Mouse (Mus musculus): Measurements from ENCODE around the gene Zfp853. TPM values are rescaled to one million over a fixed set of nuclear protein-coding genes. Genes with fewer than 3 reads are reported as not detected.
A peak's percentile ranks its signal among the peaks of the same experiment; 100 is the strongest.

Gene Zfp853
- polyA plus RNA-seq, 1 experiment from 2014 or later, result not detected

DNA sequence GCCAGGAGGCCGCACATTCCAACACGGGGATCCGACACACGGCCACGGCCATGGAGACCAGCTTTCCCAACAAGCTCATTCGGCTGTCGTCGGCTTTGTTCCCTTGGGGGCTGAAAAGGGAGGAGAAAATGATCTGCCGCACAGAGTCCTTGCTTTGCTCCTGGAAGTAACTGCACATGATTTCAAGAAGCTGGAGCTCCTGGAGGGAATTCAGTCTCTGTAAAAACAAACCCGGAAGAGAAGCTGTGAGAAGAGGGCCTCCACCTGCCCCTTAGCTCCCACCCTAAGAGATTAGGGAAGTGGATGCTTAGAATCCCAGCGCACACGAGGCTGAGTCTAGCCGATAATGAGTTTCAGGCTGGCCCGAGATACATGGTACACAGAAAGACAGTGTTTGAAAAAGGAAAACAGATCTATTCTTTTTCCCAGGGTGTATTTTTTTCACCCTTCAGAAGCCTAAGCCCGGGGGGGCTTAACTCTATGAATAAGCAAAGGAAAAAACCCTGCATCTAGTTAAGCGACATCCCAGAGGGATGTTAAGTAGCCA lies 20.8 kb upstream of the Zfp853 start:
- Histone ChIP-seq H3K9me3 (ENCODE audit: low read length) (no peaks in the 10 kb centered on the region), H3K27me3 (replicated peaks; ENCODE audit: insufficient read depth, low read length) (no peaks in the 10 kb centered on the region), H3K27ac (ENCODE audit: low read length) (peak overlapping the region; percentile 91; the same call in 1 of the 2 replicates), H3K36me3 (ENCODE audit: insufficient read depth, low read length) (peaks cover 30% of the 10 kb centered on the region; the same call in 1 of the 2 replicates), H3K4me1 (ENCODE audit: insufficient read depth, low read depth, low read length) (no peaks in the 10 kb centered on the region; the same call in 1 of the 2 replicates), H3K4me2 (replicated peaks; ENCODE audit: low read depth, low read length) (peak overlapping the region; percentile 95), H3K9ac (replicated peaks; ENCODE audit: low read depth) (peak overlapping the region; percentile 76), H3K4me3 (ENCODE audit: low read depth, low read length) (peak overlapping the region; percentile 89)
- WGBS, result 5% methylated on average over 16 of the region's 16 CpGs
- TF ChIP-seq CTCF (IDR thresholded peaks at IDR 0.05), result no peak
- TF ChIP-seq EP300 (IDR thresholded peaks at IDR 0.05), result no peak
- ATAC-seq, result no peak
- DNase-seq (ENCODE audit: low spot score), result no peak

DNA sequence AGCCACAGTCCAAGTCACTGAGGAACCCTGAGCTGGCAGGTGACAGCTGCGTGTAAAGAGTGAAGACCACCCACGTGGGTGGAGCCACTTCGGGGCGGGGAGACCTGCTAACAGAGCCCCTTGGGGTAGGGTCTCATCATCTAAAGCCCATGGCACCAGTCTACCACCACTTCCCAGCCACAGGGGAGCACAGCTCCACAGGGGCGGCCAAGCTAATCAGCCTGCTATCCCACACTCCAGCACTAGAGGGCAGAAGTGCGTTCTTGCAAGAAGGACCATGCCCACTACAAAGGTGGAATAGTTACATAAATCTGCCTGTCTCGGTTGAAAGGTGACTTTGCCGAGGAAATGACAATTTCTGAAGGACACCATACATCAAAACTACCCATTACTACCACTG lies 18.5 kb upstream of the Zfp853 start:
- Histone ChIP-seq H3K4me3 (ENCODE audit: low read depth, low read length) (no peak overlapping the region), H3K27me3 (replicated peaks; ENCODE audit: insufficient read depth, low read length) (no peaks in the 10 kb centered on the region), H3K4me2 (replicated peaks; ENCODE audit: low read depth, low read length) (no peak overlapping the region), H3K27ac (ENCODE audit: low read length) (no peak overlapping the region), H3K4me1 (ENCODE audit: insufficient read depth, low read depth, low read length) (no peaks in the 10 kb centered on the region; the same call in 1 of the 2 replicates), H3K9me3 (ENCODE audit: low read length) (no peaks in the 10 kb centered on the region), H3K9ac (replicated peaks; ENCODE audit: low read depth) (no peak overlapping the region), H3K36me3 (ENCODE audit: insufficient read depth, low read length) (peaks cover 19% of the 10 kb centered on the region; the same call in 1 of the 2 replicates)
- WGBS, result 57% methylated on average over 8 of the region's 8 CpGs
- DNase-seq (ENCODE audit: low spot score), result peak; percentile 64
- TF ChIP-seq EP300 (IDR thresholded peaks at IDR 0.05), result no peak
- peak; percentile 84 for TF ChIP-seq CTCF (IDR thresholded peaks at IDR 0.05)
- no peak for ATAC-seq

DNA sequence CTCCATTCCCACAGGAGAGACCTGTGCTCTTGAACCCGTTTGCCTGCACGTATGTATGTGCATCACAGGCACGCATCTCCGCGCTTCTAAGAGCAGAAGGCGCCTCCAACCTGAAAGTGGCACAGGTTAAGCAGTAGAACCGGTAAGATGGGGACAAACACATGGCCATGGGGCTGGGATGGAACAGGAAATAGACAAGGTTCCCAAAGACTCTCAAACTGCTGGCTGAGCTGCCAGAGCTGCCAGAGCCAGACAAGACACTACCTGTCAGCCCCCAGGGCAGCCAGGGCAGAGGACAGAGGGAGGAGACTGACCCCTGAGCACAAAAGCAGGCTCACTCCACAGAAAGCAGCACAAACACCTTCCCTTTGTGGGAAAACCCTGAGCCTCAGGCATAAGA lies 16.5 kb upstream of the Zfp853 start:
- Histone ChIP-seq H3K27me3 (replicated peaks; ENCODE audit: insufficient read depth, low read length) (no peaks in the 10 kb centered on the region), H3K9ac (replicated peaks; ENCODE audit: low read depth) (no peak overlapping the region), H3K4me3 (ENCODE audit: low read depth, low read length) (no peak overlapping the region), H3K4me1 (ENCODE audit: insufficient read depth, low read depth, low read length) (no peaks in the 10 kb centered on the region; the same call in 1 of the 2 replicates), H3K4me2 (replicated peaks; ENCODE audit: low read depth, low read length) (no peak overlapping the region), H3K36me3 (ENCODE audit: insufficient read depth, low read length) (peaks cover 19% of the 10 kb centered on the region; the same call in 1 of the 2 replicates), H3K27ac (ENCODE audit: low read length) (no peak overlapping the region), H3K9me3 (ENCODE audit: low read length) (no peaks in the 10 kb centered on the region)
- TF ChIP-seq EP300 (IDR thresholded peaks at IDR 0.05), result no peak
- no peak for TF ChIP-seq CTCF (IDR thresholded peaks at IDR 0.05)
- ATAC-seq (no peak), DNase-seq (ENCODE audit: low spot score) (no peak)
- 94% methylated on average over 7 of the region's 7 CpGs for WGBS

DNA sequence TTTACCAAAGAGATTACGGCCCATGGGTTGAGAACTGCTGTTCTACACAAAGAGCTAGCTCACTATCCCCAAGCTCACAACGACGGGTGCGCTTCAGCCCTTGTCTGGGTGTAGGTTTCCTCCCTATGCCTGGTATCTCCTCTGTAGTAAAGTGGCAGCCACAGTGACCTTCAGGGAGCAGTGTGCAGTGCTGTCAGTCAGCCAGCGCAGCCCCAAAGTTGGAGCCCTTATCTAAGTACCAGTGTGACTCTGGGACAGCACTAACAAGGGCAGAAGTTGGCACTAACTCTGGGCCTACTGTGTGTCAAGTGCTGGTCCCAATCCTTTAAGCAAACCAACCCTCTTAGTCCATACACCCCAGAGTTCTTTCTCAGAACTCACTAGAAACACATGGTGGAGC lies 15.4 kb upstream of the Zfp853 start:
- no peaks in the 10 kb centered on the region for H3K27me3 ChIP-seq (replicated peaks; ENCODE audit: insufficient read depth, low read length)
- TF ChIP-seq CTCF (IDR thresholded peaks at IDR 0.05), result no peak
- TF ChIP-seq EP300 (IDR thresholded peaks at IDR 0.05), result no peak
- no peak overlapping the region for H3K9ac ChIP-seq (replicated peaks; ENCODE audit: low read depth)
- no peak for DNase-seq (ENCODE audit: low spot score)
- no peak for ATAC-seq
- 79% methylated on average over 5 of the region's 5 CpGs for WGBS
- no peaks in the 10 kb centered on the region for H3K4me1 ChIP-seq (ENCODE audit: insufficient read depth, low read depth, low read length)
- H3K4me3 ChIP-seq (ENCODE audit: low read depth, low read length), result no peak overlapping the region
- no peak overlapping the region for H3K27ac ChIP-seq (ENCODE audit: low read length)
- H3K4me2 ChIP-seq (replicated peaks; ENCODE audit: low read depth, low read length), result no peak overlapping the region
- H3K9me3 ChIP-seq (ENCODE audit: low read length), result no peaks in the 10 kb centered on the region
- H3K36me3 ChIP-seq (ENCODE audit: insufficient read depth, low read length), result peaks cover 19% of the 10 kb centered on the region; the same call in 1 of the 2 replicates

DNA sequence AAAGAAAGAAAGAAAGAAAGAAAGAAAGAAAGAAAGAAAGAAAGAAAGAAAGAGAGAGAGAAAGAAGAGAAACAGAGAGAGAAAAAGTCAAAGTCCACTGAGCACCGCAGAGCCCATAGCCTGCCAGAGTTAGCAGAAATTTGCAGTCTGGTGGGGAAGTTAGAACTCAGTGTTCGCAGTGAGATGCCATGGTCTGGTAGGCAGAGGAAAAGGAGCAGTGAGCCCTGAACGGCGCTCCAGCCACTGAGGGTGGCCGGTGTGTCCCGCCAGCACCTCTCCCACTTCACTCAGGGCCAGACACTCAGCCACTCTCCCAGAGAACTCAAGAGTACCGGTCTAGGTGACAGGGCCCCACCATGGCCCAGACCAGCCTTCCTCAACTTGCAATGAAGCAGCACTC lies 10.8 kb upstream of the Zfp853 start:
- Histone ChIP-seq H3K27me3 (replicated peaks; ENCODE audit: insufficient read depth, low read length) (no peaks in the 10 kb centered on the region), H3K9me3 (ENCODE audit: low read length) (no peaks in the 10 kb centered on the region), H3K4me2 (replicated peaks; ENCODE audit: low read depth, low read length) (no peak overlapping the region), H3K4me3 (ENCODE audit: low read depth, low read length) (no peak overlapping the region), H3K27ac (ENCODE audit: low read length) (no peak overlapping the region), H3K9ac (replicated peaks; ENCODE audit: low read depth) (no peak overlapping the region), H3K4me1 (ENCODE audit: insufficient read depth, low read depth, low read length) (no peaks in the 10 kb centered on the region), H3K36me3 (ENCODE audit: insufficient read depth, low read length) (no peaks in the 10 kb centered on the region)
- WGBS, result 83% methylated on average over 7 of the region's 7 CpGs
- TF ChIP-seq CTCF (IDR thresholded peaks at IDR 0.05) (no peak), EP300 (IDR thresholded peaks at IDR 0.05) (no peak)
- ATAC-seq, result no peak
- no peak for DNase-seq (ENCODE audit: low spot score)

DNA sequence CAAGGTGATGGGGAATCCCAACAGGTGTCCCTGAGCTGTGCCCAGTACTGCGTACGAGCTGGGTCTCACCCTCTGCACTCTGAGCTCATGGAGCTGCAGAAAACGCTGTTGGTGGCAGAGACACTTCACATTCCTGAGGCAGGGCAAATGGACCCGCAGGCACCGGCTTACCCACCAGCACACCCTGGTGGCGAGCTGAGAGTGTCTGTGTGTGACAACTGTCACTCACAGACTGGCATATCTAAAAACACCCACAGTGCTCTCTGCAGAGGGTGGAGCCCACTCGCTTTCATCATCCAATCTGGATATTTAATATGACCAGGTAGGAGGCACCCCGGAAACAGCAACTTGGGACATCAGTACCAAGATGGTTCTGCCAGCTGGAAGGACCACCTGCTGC lies 7.9 kb upstream of the Zfp853 start:
- no peaks in the 10 kb centered on the region for H3K27me3 ChIP-seq (replicated peaks; ENCODE audit: insufficient read depth, low read length)
- H3K4me2 ChIP-seq (replicated peaks; ENCODE audit: low read depth, low read length), result no peak overlapping the region
- TF ChIP-seq CTCF (IDR thresholded peaks at IDR 0.05) (peak; percentile 69), EP300 (IDR thresholded peaks at IDR 0.05) (no peak)
- DNase-seq (ENCODE audit: low spot score), result peak; percentile 31
- H3K4me1 ChIP-seq (ENCODE audit: insufficient read depth, low read depth, low read length), result no peaks in the 10 kb centered on the region
- 66% methylated on average over 8 of the region's 8 CpGs for WGBS
- no peaks in the 10 kb centered on the region for H3K9me3 ChIP-seq (ENCODE audit: low read length)
- H3K27ac ChIP-seq (ENCODE audit: low read length), result no peak overlapping the region
- peak; percentile 32; the same call in 1 of the 2 replicates for ATAC-seq
- H3K36me3 ChIP-seq (ENCODE audit: insufficient read depth, low read length), result no peaks in the 10 kb centered on the region
- no peak overlapping the region for H3K9ac ChIP-seq (replicated peaks; ENCODE audit: low read depth)
- H3K4me3 ChIP-seq (ENCODE audit: low read depth, low read length), result no peak overlapping the region

Data from lung, postnatal 0 days (tissue).